Mouse (Mus musculus) E14TG2a.4 (cell line): ENCODE results near the gene Dusp14.

Experiments used
- H3K27me3 ChIP-seq: 2 replicates; pipeline ENCODE4 v1.6.1; 2014; ENCODE audit warnings: low read length, control low read depth; ENCODE audit not compliant: insufficient read depth
- H3K36me3 ChIP-seq: 2 replicates; pipeline ENCODE4 v1.6.1; 2014; ENCODE audit warnings: low read length, control low read depth; ENCODE audit not compliant: insufficient read depth
- H3K4me1 ChIP-seq: replicated peaks from 2 replicates; pipeline ENCODE4 v1.6.1; 2014; ENCODE audit warnings: low read depth, low read length, control low read depth
- H3K4me3 ChIP-seq: replicated peaks from 2 replicates; pipeline ENCODE4 v1.5.1; 2014; ENCODE audit warnings: mild to moderate bottlenecking, low read length
- H3K9me3 ChIP-seq: 2 replicates; pipeline ENCODE4 v1.6.1; 2014; ENCODE audit warnings: low read length, control low read depth
- CTCF ChIP-seq: conservative IDR thresholded peaks from 2 replicates; pipeline ENCODE4 v1.5.1; 2014; ENCODE audit warnings: low read length
- NANOG ChIP-seq: IDR thresholded peaks from 2 replicates; pipeline ENCODE4 v1.6.1; 2014; ENCODE audit warnings: borderline replicate concordance, low read length, mixed read lengths
- POU5F1 ChIP-seq: IDR thresholded peaks from 2 replicates; pipeline ENCODE4 v1.6.1; 2014; ENCODE audit warnings: low read length, borderline replicate concordance

The Dusp14 gene

GRCm38 (mm10) chr11:84069034-84069370 is at the start of gene Dusp14:
TSS of gene Dusp14 (minus strand) at chr11:84069261.
- H3K4me1 ChIP-seq, result peaks cover 56% of the 10 kb centered on the region
- H3K27me3 ChIP-seq, result peaks cover 43% of the 10 kb centered on the region
- TF ChIP-seq NANOG (no peak), CTCF (no peak), POU5F1 (no peak)
- H3K9me3 ChIP-seq, result no peaks in the 10 kb centered on the region
- H3K36me3 ChIP-seq, result no peaks in the 10 kb centered on the region
- H3K4me3 ChIP-seq, result peak within 1 kb of the TSS; percentile 85

- H3K36me3 ChIP-seq, result peaks cover 99% of the 10 kb centered on the region
- peaks cover 6% of the 10 kb centered on the region; the same call in 1 of the 2 replicates for H3K4me1 ChIP-seq
- TF ChIP-seq CTCF, result no peak
- TF ChIP-seq NANOG, result no peak
- no peak for TF ChIP-seq POU5F1
- no peaks in the 10 kb centered on the region for H3K9me3 ChIP-seq
- H3K27me3 ChIP-seq, result no peaks in the 10 kb centered on the region
- no peak overlapping the region for H3K4me3 ChIP-seq
Observed at GRCm38 (mm10) chr11:84117431-84117830, 48.4 kb upstream of the Dusp14 start.

GRCm38 (mm10) chr11:84116221-84116620 is 47.2 kb upstream of the Dusp14 start:
- Histone ChIP-seq H3K4me3 (no peak overlapping the region), H3K9me3 (no peaks in the 10 kb centered on the region), H3K36me3 (peaks cover 96% of the 10 kb centered on the region), H3K27me3 (no peaks in the 10 kb centered on the region), H3K4me1 (no peaks in the 10 kb centered on the region; the same call in 1 of the 2 replicates)
- TF ChIP-seq CTCF (peak; percentile 44), NANOG (no peak)

GRCm38 (mm10) chr11:84115646-84116045 is 46.6 kb upstream of the Dusp14 start:
- Histone ChIP-seq H3K4me1 (no peaks in the 10 kb centered on the region), H3K9me3 (no peaks in the 10 kb centered on the region), H3K36me3 (peaks cover 95% of the 10 kb centered on the region), H3K27me3 (no peaks in the 10 kb centered on the region), H3K4me3 (no peak overlapping the region)
- TF ChIP-seq POU5F1, result no peak
- TF ChIP-seq NANOG, result no peak

GRCm38 (mm10) chr11:84113623-84114022 is 44.6 kb upstream of the Dusp14 start:
- Histone ChIP-seq H3K4me1 (no peaks in the 10 kb centered on the region), H3K27me3 (no peaks in the 10 kb centered on the region), H3K9me3 (no peaks in the 10 kb centered on the region), H3K36me3 (peaks cover 94% of the 10 kb centered on the region), H3K4me3 (no peak overlapping the region)
- TF ChIP-seq POU5F1 (no peak), CTCF (no peak), NANOG (no peak)

- TF ChIP-seq POU5F1 (no peak), CTCF (no peak), NANOG (no peak)
- Histone ChIP-seq H3K9me3 (no peaks in the 10 kb centered on the region), H3K36me3 (peaks cover 96% of the 10 kb centered on the region), H3K4me1 (no peaks in the 10 kb centered on the region; the same call in 1 of the 2 replicates), H3K4me3 (no peak overlapping the region), H3K27me3 (no peaks in the 10 kb centered on the region)
Observed at GRCm38 (mm10) chr11:84107137-84107536, 38.1 kb upstream of the Dusp14 start.

- H3K9me3 ChIP-seq, result no peaks in the 10 kb centered on the region
Observed at GRCm38 (mm10) chr11:84104036-84104435, 35.0 kb upstream of the Dusp14 start.

GRCm38 (mm10) chr11:84101182-84101581 is 32.1 kb upstream of the Dusp14 start:
- Histone ChIP-seq H3K4me1 (no peaks in the 10 kb centered on the region; the same call in 1 of the 2 replicates), H3K9me3 (no peaks in the 10 kb centered on the region), H3K27me3 (no peaks in the 10 kb centered on the region), H3K36me3 (peaks cover 97% of the 10 kb centered on the region), H3K4me3 (no peak overlapping the region)
- TF ChIP-seq NANOG (no peak), POU5F1 (no peak), CTCF (no peak)

More at GRCm38 (mm10) chr11:84104036-84104435, 35.0 kb upstream of the Dusp14 start:
- Histone ChIP-seq H3K27me3 (no peaks in the 10 kb centered on the region), H3K4me3 (no peak overlapping the region), H3K4me1 (no peaks in the 10 kb centered on the region; the same call in 1 of the 2 replicates), H3K36me3 (peaks cover 99% of the 10 kb centered on the region)
- TF ChIP-seq NANOG (no peak), CTCF (no peak), POU5F1 (no peak)

- no peaks in the 10 kb centered on the region; the same call in 1 of the 2 replicates for H3K4me1 ChIP-seq
- H3K36me3 ChIP-seq, result peaks cover 96% of the 10 kb centered on the region
- no peak for TF ChIP-seq NANOG
- no peak for TF ChIP-seq POU5F1
- TF ChIP-seq CTCF, result no peak
- H3K27me3 ChIP-seq, result no peaks in the 10 kb centered on the region
- H3K9me3 ChIP-seq, result no peaks in the 10 kb centered on the region
- H3K4me3 ChIP-seq, result no peak overlapping the region
Observed at GRCm38 (mm10) chr11:84097251-84097998, 28.4 kb upstream of the Dusp14 start.
